Mouse (Mus musculus) lung, embryonic 15.5 days (tissue): ENCODE measurements at regions not wholly inside any gene's neighbourhood (a gene's known extent, or its start where the extent isn't known, plus 50 kb on each side); places are given as distances from the start of the nearest gene placed in this dataset.

Experiments used
- ATAC-seq: fragments of 200-750 bp; cut with Nextera tagmentation; 2 replicates; pipeline ENCODE4 v1.8.0; 2017; ENCODE audit warnings: moderate number of reproducible peaks, borderline replicate concordance; ENCODE audit not compliant: low FRiP score, low TSS enrichment; ENCODE audit errors: extremely low read depth
- H3K27ac ChIP-seq: fragments of 300-500 bp; sonication (generic); 2 replicates; pipeline ENCODE4 v1.5.1; 2015; ENCODE audit warnings: moderate library complexity, mild to moderate bottlenecking, inconsistent platforms
- H3K27me3 ChIP-seq: fragments of 300-500 bp; sonication (generic); 2 replicates; pipeline ENCODE4 v1.6.1; 2015; ENCODE audit warnings: inconsistent platforms
- H3K36me3 ChIP-seq: fragments of 300-500 bp; sonication (generic); 2 replicates; pipeline ENCODE4 v1.6.1; 2015; ENCODE audit warnings: inconsistent platforms
- H3K4me1 ChIP-seq: fragments of 300-500 bp; sonication (generic); 2 replicates; pipeline ENCODE4 v1.6.1; 2015; ENCODE audit warnings: inconsistent platforms
- H3K4me2 ChIP-seq: fragments of 300-500 bp; sonication (generic); 2 replicates; pipeline ENCODE4 v1.6.1; 2015; ENCODE audit warnings: inconsistent platforms, mild to moderate bottlenecking, moderate library complexity
- H3K4me3 ChIP-seq: fragments of 300-500 bp; sonication (generic); 2 replicates; pipeline ENCODE4 v1.5.1; 2015; ENCODE audit warnings: mild to moderate bottlenecking, inconsistent platforms
- H3K9ac ChIP-seq: fragments of 300-500 bp; sonication (generic); 2 replicates; pipeline ENCODE4 v1.6.1; 2015; ENCODE audit warnings: inconsistent platforms
- H3K9me3 ChIP-seq: fragments of 300-500 bp; sonication (generic); 2 replicates; pipeline ENCODE4 v1.6.1; 2016; ENCODE audit warnings: inconsistent platforms
- WGBS: fragments of 180-500 bp; shearing (Covaris S2); methylation state at CpG from one replicate; pipeline ENCODE4 v1.1.7; 2015; 5-methylcytosine and 5-hydroxymethylcytosine counted together

DNA sequence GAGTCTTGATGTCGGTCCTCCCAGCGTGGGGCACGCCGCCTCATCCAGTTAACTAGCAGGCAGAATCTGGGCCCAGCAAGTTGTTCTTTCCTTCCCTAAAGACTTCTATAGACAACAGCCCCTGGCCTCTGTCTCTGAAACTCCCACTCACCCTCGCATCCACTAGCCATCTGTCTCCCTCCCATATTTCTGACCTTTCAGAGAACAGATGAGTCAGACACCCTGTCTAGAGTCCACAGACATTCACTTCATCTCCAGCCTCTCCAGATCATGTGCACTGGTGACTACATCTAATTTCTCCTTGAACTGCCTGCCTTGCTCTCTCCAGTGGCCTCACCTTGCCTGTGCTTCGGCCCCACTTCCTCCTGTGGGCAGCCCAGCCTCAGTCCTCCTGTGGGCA lies 143.1 kb downstream of the Mtx3 start:
- Histone ChIP-seq H3K4me3 (no peak overlapping the region), H3K9me3 (no peaks in the 10 kb centered on the region), H3K4me2 (no peak overlapping the region), H3K36me3 (no peaks in the 10 kb centered on the region), H3K27me3 (no peaks in the 10 kb centered on the region; the same call in 1 of the 2 replicates), H3K4me1 (0 out of 2 replicates have a peak, but pooled peaks cover 4% of the 10 kb centered on the region), H3K9ac (no peak overlapping the region), H3K27ac (no peak overlapping the region)
- WGBS, result 88% methylated on average over 6 of the region's 6 CpGs
- ATAC-seq, result no peak

DNA sequence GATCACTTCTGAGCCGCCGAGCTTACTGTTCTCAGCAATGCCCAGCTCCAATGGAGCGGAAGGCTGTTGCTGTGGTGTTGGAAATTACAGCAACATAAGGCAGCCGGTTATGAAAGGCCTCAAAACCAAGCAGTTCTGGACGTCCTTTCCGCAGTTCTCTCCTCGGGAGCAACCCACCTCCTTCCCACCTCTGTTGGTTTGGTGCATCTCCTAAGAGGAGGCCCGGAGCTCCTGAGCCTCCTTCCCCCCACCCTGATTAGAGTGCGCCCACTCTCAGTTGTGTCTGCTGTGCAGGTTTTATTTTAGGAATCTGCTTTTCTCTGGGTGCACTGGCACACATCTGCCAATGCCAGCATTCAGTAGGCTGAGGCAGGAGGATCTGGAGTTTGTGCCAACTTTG lies 144.0 kb downstream of the Mtx3 start:
- WGBS, result 92% methylated on average over 9 of the region's 9 CpGs
- Histone ChIP-seq H3K27me3 (no peaks in the 10 kb centered on the region; the same call in 1 of the 2 replicates), H3K4me2 (no peak overlapping the region), H3K9me3 (no peaks in the 10 kb centered on the region), H3K4me3 (no peak overlapping the region), H3K4me1 (0 out of 2 replicates have a peak, but pooled peaks cover 4% of the 10 kb centered on the region), H3K27ac (no peak overlapping the region), H3K9ac (no peak overlapping the region), H3K36me3 (no peaks in the 10 kb centered on the region)
- ATAC-seq, result no peak

DNA sequence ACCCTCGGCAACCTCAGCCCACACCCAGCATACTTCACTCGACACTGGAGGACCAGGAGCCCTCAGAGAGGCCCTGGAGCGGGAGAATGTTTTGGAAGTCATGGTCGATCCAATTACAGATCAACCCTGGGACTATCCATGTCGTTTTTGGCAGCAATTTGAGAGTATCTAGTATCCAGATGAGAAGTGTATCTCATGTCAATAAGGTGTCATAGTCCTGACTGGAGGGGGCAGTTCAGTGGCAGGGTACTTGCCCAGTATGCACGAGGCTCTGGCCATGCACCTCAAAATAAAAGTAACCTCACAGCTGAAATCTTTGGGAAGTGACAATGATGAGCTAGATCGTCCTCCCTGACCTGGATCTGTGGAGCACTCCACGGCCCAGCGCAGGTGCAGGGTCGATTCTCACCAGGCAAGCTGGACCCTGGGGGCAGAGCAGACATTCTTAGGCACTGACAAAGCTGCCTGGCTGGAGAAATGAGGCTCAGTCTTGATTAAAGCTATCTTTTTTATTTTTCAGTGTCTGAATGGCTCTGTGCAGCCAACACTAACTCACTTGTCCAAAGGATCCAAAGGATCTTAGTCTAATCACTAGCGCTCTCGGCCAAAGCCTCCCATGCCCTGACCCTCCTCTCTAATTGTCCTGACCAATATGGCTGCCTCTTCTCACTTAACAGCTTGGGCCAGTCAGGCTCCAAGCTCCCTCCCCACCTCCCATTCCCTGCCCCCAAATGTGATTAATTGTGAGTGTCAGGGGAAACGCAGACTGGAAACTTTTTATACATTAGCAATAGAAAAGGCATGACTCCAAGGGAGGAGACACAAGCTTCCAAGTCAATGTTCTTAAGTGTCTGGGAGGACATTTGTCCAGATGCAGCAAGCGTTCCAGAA lies 146.0 kb downstream of the Mtx3 start:
- no peaks in the 10 kb centered on the region; the same call in 1 of the 2 replicates for H3K27me3 ChIP-seq
- no peaks in the 10 kb centered on the region for H3K36me3 ChIP-seq
- 64% methylated on average over 14 of the region's 14 CpGs for WGBS
- H3K27ac ChIP-seq, result no peak overlapping the region
- H3K9me3 ChIP-seq, result no peaks in the 10 kb centered on the region
- 0 out of 2 replicates have a peak, but pooled peaks cover 4% of the 10 kb centered on the region for H3K4me1 ChIP-seq
- H3K9ac ChIP-seq, result no peak overlapping the region
- H3K4me2 ChIP-seq, result no peak overlapping the region
- no peak overlapping the region for H3K4me3 ChIP-seq
- ATAC-seq, result no peak
